Mouse (Mus musculus): ENCODE measurements around the gene Lmx1a.

The Lmx1a gene

GRCm38 (mm10) chr1:167689232-167689261, at the start of gene Lmx1a:
TSS of gene Lmx1a (plus strand) at chr1:167689237.
- DNase-seq (ENCODE audit: low spot score in 2 of 2) = no peak

DNA sequence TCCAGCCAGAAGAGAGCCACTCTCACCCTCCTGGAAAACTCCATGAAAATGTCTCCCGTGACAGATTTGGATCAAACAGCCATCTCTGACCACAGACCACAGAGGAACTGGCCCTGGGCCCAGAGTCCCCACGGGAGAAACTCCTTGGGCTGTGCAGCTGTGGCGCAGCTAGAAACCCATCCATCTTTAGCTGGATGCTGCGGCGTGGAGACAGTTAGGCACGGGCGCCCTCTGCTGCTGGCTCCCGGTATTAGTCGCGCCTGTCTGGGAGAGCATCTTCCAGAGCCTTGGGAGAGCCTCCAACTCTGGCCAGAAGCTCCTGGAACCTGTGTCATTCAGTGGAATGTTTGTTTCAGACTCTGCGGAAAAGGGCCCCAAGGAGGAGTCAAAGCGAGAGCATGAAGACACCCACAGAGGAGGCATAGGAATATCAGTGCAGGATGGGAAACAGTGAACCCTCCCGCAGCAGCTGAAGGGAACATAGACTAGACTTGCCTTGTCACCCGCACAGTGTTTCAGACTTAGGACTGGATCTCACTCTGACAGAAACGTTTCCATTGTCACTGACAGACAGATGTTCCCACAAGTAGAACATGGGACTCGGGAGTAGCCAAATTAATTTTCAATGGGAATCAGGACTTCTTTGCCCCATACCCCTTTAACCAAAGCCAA, 44.0 kb upstream of the Lmx1a start:
- no peak for DNase-seq (ENCODE audit: low spot score in 2 of 2)

DNA sequence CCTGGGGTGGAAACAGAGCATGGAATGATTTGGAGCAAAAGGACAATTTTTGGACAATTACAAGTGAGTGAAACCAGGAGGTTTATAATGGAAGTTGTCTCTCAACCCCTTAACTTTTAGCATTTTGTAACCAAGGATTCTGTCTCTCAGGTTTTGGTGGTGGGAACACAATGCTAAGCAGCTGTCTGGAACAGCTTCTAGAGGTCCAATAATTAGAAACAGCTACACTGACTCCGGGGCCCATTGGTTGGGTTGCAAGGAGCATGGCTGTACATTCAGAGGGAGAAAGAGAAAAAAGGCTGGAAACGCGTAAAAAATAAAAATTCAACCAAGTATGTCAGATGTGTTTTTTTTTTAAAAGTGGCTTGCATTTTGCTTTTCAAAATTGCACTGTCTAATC, 40.4 kb upstream of the Lmx1a start:
- DNase-seq (ENCODE audit: low spot score in 2 of 2) = no peak

DNA sequence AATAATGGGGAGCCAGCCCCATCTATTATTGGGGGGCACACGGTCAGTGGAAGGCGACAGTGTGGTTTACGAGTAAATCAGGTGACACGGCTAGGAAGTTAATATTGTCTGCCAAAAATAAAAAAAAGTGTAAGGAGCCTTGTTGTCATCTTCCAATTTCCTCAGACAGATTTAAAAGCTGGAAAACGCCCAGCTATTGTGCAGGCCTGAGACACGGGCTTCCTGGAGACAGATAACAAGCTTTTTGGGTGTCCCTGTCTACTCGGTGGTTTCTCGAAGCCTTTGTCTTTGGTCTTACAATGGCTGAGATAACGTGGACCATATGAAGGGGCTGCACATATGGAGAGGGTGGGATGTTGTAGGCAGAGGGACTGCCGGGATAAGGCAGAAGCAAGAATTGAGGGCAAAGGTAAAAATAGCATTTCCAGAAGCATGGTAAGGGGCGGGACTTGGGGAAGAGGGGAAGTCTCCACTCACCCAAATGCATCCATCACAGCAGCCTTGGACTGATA, 39.9 kb upstream of the Lmx1a start:
- no peak for DNase-seq (ENCODE audit: low spot score in 2 of 2)

DNA sequence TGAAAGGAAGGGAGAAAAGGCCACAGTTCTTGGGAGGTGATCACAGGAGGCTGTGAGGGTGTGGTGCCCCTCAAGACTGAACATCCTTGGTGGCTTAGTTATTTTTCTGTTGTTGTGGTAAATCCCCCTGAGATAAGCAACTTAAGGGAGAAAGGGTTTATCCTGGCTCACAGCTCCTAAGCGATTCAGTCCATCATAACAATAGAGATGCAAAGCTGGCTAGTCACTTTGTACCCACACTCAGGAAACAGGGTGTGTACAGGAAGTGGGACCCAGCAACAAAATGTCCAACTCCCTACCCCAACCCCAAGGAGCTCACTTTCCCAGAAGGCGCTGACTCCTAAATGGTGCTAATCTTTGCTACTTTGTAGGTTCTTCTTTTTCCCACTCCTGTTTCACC, 36.7 kb upstream of the Lmx1a start:
- no peak for DNase-seq (ENCODE audit: low spot score in 2 of 2)

GRCm38 (mm10) chr1:167659065-167659464, 30.0 kb upstream of the Lmx1a start:
- DNase-seq (ENCODE audit: low spot score in 2 of 2) = no peak

- no peak for DNase-seq (ENCODE audit: low spot score in 2 of 2)
These were observed 28.4 kb upstream of the Lmx1a start for GRCm38 (mm10) chr1:167660521-167661101.

- no peak for DNase-seq (ENCODE audit: low spot score in 2 of 2)
These were observed 27.9 kb upstream of the Lmx1a start for GRCm38 (mm10) chr1:167661123-167661522.

GRCm38 (mm10) chr1:167663136-167663535, 25.9 kb upstream of the Lmx1a start:
- DNase-seq (ENCODE audit: low spot score in 2 of 2) = no peak

- DNase-seq (ENCODE audit: low spot score in 2 of 2) = peak; percentile 13 to 16
These were observed 19.2 kb upstream of the Lmx1a start for GRCm38 (mm10) chr1:167669796-167670195.

DNA sequence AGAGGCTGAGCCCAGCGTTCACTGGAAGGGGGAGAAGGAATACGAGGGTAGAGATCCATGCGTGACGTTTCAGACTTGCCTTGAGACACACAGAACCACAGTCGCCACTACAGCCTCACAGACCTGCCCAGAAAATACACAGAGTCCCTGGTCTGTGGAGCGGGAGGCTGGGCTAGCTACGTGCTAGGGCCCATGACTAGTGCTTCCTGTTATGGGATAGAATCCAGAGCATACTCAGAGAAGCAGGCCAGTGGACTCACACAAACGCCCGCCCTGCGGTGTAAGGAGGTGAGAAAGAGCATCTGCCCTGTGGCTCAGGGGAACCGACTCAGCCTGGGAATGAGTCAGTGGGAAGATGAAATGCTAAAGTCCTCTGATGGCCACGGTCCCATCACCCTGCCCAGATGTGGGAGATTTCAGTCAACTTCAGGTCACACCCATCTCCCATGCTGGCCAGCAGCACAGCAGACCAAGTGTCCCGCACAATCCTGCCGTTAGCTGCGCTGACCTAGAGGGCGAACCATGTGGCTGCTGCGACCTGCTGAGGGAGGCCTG, 16.5 kb upstream of the Lmx1a start:
- no peak for DNase-seq (ENCODE audit: low spot score in 2 of 2)

DNA sequence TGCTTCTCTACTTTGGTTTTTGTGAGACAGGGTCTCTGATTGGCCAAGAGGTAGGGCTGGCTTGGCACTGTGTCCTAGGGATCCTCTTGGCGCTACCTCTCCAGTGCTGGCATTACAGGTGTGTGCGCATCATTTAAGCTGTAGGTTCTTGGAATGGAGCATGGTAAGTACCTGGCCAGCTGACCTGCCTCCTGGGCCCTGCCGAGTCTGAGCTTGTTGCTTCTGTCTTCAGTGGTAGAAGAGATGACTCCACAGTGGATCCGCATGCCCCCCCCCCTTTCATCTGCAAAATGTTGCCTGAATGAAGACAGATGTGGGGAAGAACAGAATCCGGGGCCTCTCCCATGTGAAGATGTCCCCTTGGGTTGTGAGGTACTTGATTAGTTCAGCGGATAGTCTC, 10.0 kb upstream of the Lmx1a start:
- DNase-seq (ENCODE audit: low spot score in 2 of 2) = no peak

- DNase-seq (ENCODE audit: low spot score in 2 of 2) = no peak
These were observed 1.1 kb upstream of the Lmx1a start for GRCm38 (mm10) chr1:167688001-167688346.

DNA sequence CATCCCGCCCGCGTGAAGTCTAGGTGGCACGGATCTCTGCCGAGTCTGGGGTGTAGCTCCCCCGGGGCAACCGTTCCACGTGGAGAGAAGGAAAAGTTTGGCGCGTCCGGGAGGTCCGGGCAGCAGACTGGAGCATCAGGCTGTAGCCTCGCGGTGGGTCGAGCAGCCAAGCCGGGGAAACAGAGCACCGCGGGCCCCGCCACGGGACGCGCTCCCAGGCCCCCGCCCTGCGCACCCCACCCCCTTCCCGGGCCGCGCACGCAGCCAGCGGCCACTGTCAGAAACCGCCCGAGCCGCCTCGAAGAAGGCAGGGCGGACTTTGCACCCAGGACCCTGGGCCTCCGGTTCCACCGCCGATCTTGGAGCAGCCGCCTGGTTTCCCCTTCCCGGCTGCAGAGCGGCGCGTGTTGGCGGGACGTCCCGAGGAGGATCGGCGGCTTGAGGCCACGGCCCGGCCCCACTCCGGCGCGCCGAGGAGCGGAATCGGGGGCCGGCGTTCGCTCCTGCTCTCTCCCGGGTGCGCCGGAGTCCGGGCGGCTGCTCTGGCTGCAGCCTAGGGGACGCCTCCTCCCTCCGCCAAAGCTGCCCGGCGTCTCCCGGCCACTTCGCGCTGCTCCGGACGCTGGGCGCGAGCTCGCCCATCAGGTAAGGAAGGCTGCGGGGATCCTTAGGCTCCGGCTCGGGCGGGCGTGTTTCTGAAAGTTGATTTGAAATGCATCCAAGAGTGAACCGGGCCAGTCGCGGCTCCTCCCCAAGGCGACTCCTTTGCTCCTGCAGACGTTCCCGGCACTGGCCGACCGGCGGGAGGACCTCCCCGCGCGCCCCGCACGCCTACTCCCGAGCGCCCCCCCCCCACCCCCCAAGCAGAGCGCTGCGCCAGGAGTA, 448 bp upstream of the Lmx1a start:
- no peak for DNase-seq (ENCODE audit: low spot score in 2 of 2)

DNA sequence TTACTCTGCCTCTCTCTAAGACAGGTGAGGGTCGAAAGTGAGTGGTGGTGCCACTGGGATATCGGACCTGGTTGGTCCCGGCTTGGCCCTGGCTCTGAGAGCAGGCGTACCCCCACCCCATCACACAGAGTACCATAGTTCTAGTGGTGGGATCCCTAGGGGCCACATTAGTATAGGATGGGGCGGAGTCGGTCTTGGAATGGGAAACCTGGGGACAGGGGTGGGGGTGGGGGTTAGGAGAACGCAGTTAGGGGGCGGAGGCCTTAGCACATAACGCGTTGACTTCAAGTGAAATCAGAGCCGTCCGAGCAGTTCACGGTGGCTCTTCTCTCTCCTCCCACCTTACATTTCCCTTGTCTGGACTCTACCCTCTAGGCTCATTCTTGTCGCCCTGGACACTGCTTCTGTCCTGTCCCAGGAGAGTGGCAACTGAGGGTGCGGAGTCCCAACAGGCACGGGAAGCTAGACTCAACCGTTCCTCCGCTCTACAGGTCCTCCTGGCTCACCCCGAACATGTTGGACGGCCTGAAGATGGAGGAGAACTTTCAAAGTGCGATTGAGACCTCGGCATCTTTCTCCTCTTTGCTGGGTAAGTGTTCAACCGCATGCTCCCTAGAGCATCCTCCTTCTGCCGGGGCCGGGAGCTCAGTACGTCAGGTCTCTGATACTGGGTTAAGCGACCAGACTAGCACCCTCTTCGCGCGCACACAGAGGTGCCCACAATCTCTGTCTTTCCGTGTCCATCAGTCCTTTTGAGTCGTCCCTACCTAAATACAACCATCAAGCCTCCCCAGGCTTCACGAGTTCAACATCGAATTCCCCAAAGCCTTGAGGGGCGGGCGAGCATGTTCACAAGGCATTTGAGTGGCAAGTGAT, 463 bp downstream of the Lmx1a start:
- DNase-seq (ENCODE audit: low spot score in 2 of 2) = no peak

- DNase-seq (ENCODE audit: low spot score in 2 of 2) = no peak
These were observed 1.2 kb downstream of the Lmx1a start for GRCm38 (mm10) chr1:167690138-167690710.

DNA sequence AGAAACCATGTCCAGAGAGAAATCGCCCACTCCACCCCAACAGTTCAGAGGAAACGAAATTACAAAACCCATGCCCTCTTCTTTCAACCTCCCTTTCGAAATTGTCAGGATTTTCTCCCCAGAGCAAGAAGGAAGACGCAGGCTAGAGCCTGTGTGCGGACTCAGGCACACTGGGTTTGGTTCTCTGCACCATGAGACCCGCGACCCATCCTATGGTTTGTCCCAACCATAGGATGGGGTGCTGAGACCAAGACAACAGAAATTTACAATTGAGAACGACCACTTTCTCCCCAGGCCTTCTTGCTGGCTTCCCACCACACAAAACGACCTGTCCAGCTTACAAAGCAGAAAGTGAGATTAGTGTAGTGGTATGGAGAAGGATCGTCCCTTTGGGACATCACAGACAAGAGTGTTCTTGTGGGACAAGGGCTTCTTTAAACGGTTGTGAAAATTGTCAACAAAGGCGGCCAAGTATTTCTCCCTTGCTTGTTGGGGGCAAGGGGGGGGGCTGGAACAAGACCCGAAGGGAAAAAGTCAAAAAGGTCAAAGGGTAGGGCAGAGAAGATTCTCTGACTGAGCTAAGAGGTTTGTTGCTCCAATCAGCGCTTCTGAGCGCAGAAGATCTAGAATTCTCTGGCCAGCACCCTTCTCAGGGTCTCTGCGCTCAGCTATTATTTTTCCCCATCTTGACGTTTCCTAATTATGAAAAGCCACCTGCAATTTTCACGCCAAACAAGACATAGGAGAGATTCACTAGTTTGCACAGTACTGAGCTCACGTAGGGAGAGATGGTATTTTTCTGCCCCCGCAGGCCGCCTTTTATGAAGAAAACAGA, 1.9 kb downstream of the Lmx1a start:
- DNase-seq (ENCODE audit: low spot score in 2 of 2) = no peak

DNA sequence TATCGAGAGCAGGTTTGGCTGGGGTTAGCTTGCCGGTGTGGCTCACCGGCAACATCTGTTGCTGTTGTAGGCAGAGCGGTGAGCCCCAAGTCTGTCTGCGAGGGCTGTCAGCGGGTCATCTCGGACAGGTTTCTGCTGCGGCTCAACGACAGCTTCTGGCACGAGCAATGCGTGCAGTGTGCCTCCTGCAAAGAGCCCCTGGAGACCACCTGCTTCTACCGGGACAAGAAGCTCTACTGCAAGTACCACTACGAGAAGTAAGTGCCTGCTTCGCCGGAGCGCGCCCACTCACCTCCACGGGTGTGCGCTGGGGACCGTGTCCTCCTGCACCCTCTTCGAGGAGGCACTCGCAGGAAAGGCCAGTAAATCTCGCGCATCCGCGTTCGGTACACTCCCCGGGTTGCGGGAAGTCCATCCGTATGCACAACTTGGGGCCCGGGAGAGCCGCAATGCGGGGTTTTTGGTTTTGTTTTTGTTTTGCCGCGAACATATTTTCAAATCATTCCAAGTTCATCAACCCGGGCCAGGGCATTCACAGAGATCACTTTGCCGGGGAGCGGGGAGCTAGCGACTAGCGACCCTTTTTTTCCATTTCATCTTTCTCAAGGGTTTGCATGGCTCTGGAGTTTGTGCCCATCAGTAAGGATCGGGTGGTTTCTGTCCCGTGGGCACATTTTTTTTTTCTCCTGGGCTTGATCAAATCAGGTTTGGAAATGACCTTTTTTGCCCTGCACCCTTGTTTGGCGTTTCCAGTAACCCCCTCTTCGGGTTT, 3.1 kb downstream of the Lmx1a start:
- no peak for DNase-seq (ENCODE audit: low spot score in 2 of 2)

DNA sequence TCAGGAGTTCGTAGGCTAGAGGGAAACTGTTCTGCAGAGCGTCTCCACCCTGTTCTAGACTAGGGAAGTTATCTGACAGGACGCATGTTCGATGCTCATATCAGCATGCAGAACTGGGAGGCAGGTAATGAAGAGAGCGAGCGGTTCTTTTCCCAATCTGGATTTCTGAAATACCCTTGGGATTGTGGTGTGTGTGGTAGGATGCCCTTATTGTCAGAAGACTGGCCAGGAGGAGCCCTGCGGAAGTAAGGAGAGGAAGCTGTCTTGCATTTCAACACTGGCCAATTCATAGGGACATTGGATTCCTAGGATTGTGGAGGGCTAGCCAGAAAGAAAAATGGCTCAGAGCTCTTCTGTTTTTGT, 3.6 kb downstream of the Lmx1a start:
- no peak for DNase-seq (ENCODE audit: low spot score in 2 of 2)

Measured in natural killer cell, adult 2 months (primary cell).